In the genomic region with DNA sequence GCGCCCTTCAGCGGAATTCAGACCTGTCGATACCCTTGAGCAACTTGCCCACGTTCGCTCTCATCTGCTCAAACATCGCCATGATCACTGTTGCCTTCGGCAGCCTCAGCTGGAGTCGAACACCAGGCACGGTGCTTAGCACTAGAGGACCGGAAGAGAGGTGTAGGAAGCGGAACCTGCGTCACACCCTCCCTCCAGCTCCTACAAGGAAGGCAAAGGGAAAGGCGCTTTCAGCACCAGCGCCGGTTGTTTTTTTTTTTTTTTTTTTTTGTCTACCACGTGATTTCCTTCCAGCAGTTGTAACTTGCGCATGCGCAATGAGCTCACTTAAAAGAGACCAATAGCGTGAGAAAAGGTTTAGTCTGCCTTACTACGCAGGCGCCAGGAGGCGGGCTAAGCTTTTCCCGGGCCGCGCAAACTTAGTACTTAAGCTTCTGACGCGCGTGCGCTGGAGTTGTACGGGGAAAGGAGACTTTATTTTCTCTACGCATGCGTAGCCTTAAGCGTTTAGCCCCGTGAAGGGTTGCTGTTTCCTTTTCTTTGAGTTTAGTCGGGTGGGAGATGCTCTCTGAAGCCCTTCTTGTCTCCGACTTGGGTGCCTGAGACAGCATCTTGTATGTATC, we compare ENCODE assay signal across 8 mouse cellular contexts. TPM values are rescaled to one million over a fixed set of nuclear protein-coding genes. Genes with fewer than 3 reads are reported as not detected.
A peak's percentile ranks its signal among the peaks of the same experiment; 100 is the strongest.
DNase-seq lines count a peak whose midpoint lies in the region; ATAC-seq lines count a peak whose summit lies in the region.

TSS of gene Eif3k (minus strand) at position 214 of the 623 bp plus-strand sequence.
TSS of gene Map4k1 (plus strand) at position 400 of the 623 bp plus-strand sequence.

- H3K9ac ChIP-seq in intestine, embryonic 14.5 days (ENCODE audit: low read length), result peak within 1 kb of the TSS; percentile 81

- peak within 1 kb of the TSS; percentile 96 for H3K4me3 ChIP-seq in intestine, embryonic 14.5 days (ENCODE audit: low read depth, low read length)

- no peaks in the 10 kb centered on the region for H3K9me3 ChIP-seq in intestine, embryonic 14.5 days (ENCODE audit: control insufficient read depth, low read length)

- ATAC-seq in intestine, embryonic 14.5 days (replicated peaks; ENCODE audit: low FRiP score, low TSS enrichment, low read depth), result peak; percentile 94

- no peaks in the 10 kb centered on the region for H3K27me3 ChIP-seq in intestine, embryonic 14.5 days (replicated peaks; ENCODE audit: control insufficient read depth, insufficient read depth, low read length)

- under 1% methylated on average over 36 of the region's 36 CpGs for WGBS in intestine, embryonic 14.5 days

- H3K4me2 ChIP-seq in intestine, embryonic 14.5 days (ENCODE audit: low read length), result peak within 1 kb of the TSS; percentile 89

- peaks cover 10% of the 10 kb centered on the region for H3K4me1 ChIP-seq in intestine, embryonic 14.5 days (replicated peaks; ENCODE audit: control insufficient read depth, insufficient read depth, low read length)

- peak; percentile 85 to 86 for DNase-seq in adrenal gland, adult 18-20 months (ENCODE audit: low spot score in 2 of 2)
- DNase-seq in embryo, embryonic 11 days, result peak; percentile 100
- DNase-seq in gastrocnemius, postnatal 25 days, result peak; percentile 95
- DNase-seq in intestine, embryonic 14.5 days (ENCODE audit: low spot score), result peak; percentile 88
- peak; percentile 99 for DNase-seq in left cerebral cortex, postnatal 14 days (ENCODE audit: low spot score in 2 of 2)
- DNase-seq in mesoderm, embryonic 11.5 days (ENCODE audit: low read depth, low spot score), result peak; percentile 100
- peak; percentile 97 to 99 for DNase-seq in right cerebral cortex, postnatal 36 days (ENCODE audit: low spot score in 2 of 2)
- DNase-seq in yolk sac, embryonic 10.5 days (ENCODE audit: low spot score), result peak; percentile 97

- peak within 1 kb of the TSS; percentile 75 for H3K27ac ChIP-seq in intestine, embryonic 14.5 days (ENCODE audit: low read depth)

- intact Hi-C loops in left cerebral cortex, postnatal 14 days (cut with DNase I), result no loop called here

- H3K36me3 ChIP-seq in intestine, embryonic 14.5 days (ENCODE audit: control insufficient read depth, insufficient read depth, low read length), result peaks cover 35% of the 10 kb centered on the region

RNA-seq across cellular contexts. Expression of gene Eif3k, which starts in this region (rescaled TPM):
- total RNA-seq in adrenal gland, adult 18-20 months (2021), result 100 to 1,000 TPM; 227 to 253 TPM
- 100 to 1,000 TPM; 116 to 137 TPM for total RNA-seq in gastrocnemius, postnatal 25 days (2021)
- polyA plus RNA-seq in intestine, embryonic 14.5 days (2014; fragmentation: Nextera tagmentation; extraction: Ambion mirVana), result 444 and 452 TPM in 2 replicates
- 100 to 1,000 TPM; 163 to 174 TPM for total RNA-seq in left cerebral cortex, postnatal 14 days (2021)

RNA-seq across cellular contexts. Expression of gene Map4k1, which starts in this region (rescaled TPM):
- total RNA-seq in adrenal gland, adult 18-20 months (2021), result 1 to 10 TPM in 1 of 2 experiments, under 1 TPM in 1; 0.96 to 2.4 TPM
- total RNA-seq in gastrocnemius, postnatal 25 days (2021), result under 1 TPM; 0.29 to 0.36 TPM
- 10.0 and 11.6 TPM in 2 replicates for polyA plus RNA-seq in intestine, embryonic 14.5 days (2014; fragmentation: Nextera tagmentation; extraction: Ambion mirVana)
- 1 to 10 TPM; 2.0 to 3.7 TPM for total RNA-seq in left cerebral cortex, postnatal 14 days (2021)

Comparison
In these comparisons a context has a peak if more than half of its experiments do, and no peak if none do; other contexts are left out.
1. Peak in every context shown above with its lines: DNase-seq, ATAC-seq, H3K4me3 ChIP-seq and H3K27ac ChIP-seq.